Mouse (Mus musculus) kidney, embryonic 15.5 days (tissue): ENCODE results near the gene Stard10. TPM values are rescaled to one million over a fixed set of nuclear protein-coding genes. Genes with fewer than 3 reads are reported as not detected.

Experiments used
- ATAC-seq: fragments of 200-750 bp; cut with Nextera tagmentation; replicated peaks from 2 replicates; pipeline ENCODE4 v1.8.0; 2017; ENCODE audit warnings: moderate TSS enrichment; ENCODE audit not compliant: low FRiP score
- H3K27ac ChIP-seq: fragments of 300-500 bp; sonication (generic); 2 replicates; pipeline ENCODE4 v1.5.1; 2015; ENCODE audit warnings: mild to moderate bottlenecking, inconsistent platforms
- H3K27me3 ChIP-seq: fragments of 300-500 bp; sonication (generic); 2 replicates; pipeline ENCODE4 v1.6.1; 2015; ENCODE audit warnings: inconsistent platforms
- H3K36me3 ChIP-seq: fragments of 300-500 bp; sonication (generic); 2 replicates; pipeline ENCODE4 v1.6.1; 2015; ENCODE audit warnings: inconsistent platforms
- H3K4me1 ChIP-seq: fragments of 300-500 bp; sonication (generic); 2 replicates; pipeline ENCODE4 v1.6.1; 2015; ENCODE audit warnings: inconsistent platforms
- H3K4me2 ChIP-seq: fragments of 300-500 bp; sonication (generic); 2 replicates; pipeline ENCODE4 v1.6.1; 2015; ENCODE audit warnings: moderate library complexity, mild to moderate bottlenecking, inconsistent platforms
- H3K4me3 ChIP-seq: fragments of 300-500 bp; sonication (generic); replicated peaks from 2 replicates; pipeline ENCODE4 v1.5.1; 2015; ENCODE audit warnings: mild to moderate bottlenecking, inconsistent platforms
- H3K9ac ChIP-seq: fragments of 300-500 bp; sonication (generic); 2 replicates; pipeline ENCODE4 v1.6.1; 2015; ENCODE audit warnings: mild to moderate bottlenecking, inconsistent platforms
- H3K9me3 ChIP-seq: fragments of 300-500 bp; sonication (generic); replicated peaks from 2 replicates; pipeline ENCODE4 v1.6.1; 2016; ENCODE audit warnings: inconsistent platforms
- WGBS: fragments of 180-500 bp; shearing (Covaris S2); methylation state at CpG from one replicate; pipeline ENCODE4 v1.1.7; 2015; ENCODE audit warnings: mixed read lengths; 5-methylcytosine and 5-hydroxymethylcytosine counted together
- polyA plus RNA-seq: library from polyadenylated mRNA; unstranded; fragments of >200 nt; fragmentation: Nextera tagmentation; extraction: Ambion mirVana; gene quantifications from 2 replicates; pipeline ENCODE4 v1.2.1, GENCODE M21; 2015

Stard10 gene
- polyA plus RNA-seq, 1 experiment from 2014 or later: 58.5 TPM

- Histone ChIP-seq H3K27me3 (no peaks in the 10 kb centered on the region), H3K4me1 (peaks cover 53% of the 10 kb centered on the region), H3K36me3 (peaks cover 45% of the 10 kb centered on the region), H3K4me2 (peak overlapping the region; percentile 57), H3K9me3 (no peaks in the 10 kb centered on the region), H3K4me3 (peak overlapping the region; percentile 48), H3K9ac (peak overlapping the region; percentile 43), H3K27ac (peak overlapping the region; percentile 97)
- peak; percentile 90 for ATAC-seq
- 26% methylated on average over 8 of the region's 8 CpGs for WGBS
Measured at GRCm38 (mm10) chr7:101393694-101394504, 77.0 kb downstream of the Stard10 start.

- Histone ChIP-seq H3K4me3 (peak overlapping the region; percentile 48), H3K27ac (peak overlapping the region; percentile 97), H3K4me1 (peaks cover 53% of the 10 kb centered on the region), H3K9me3 (no peaks in the 10 kb centered on the region), H3K4me2 (peak overlapping the region; percentile 57), H3K9ac (peak overlapping the region; percentile 43), H3K36me3 (peaks cover 45% of the 10 kb centered on the region), H3K27me3 (no peaks in the 10 kb centered on the region)
- 51% methylated on average over 3 of the region's 3 CpGs for WGBS
- peak; percentile 9 for ATAC-seq
Measured at GRCm38 (mm10) chr7:101394569-101394968, 77.7 kb downstream of the Stard10 start.

- Histone ChIP-seq H3K4me3 (peak overlapping the region; percentile 48), H3K27ac (peak overlapping the region; percentile 97), H3K9ac (peak overlapping the region; percentile 43; the same call in 1 of the 2 replicates), H3K27me3 (no peaks in the 10 kb centered on the region), H3K9me3 (no peaks in the 10 kb centered on the region), H3K4me1 (peaks cover 53% of the 10 kb centered on the region), H3K4me2 (peak overlapping the region; percentile 57), H3K36me3 (peaks cover 44% of the 10 kb centered on the region)
- ATAC-seq: peak; percentile 19
- 49% methylated on average over 2 of the region's 2 CpGs for WGBS
Measured at GRCm38 (mm10) chr7:101395471-101395870, 78.6 kb downstream of the Stard10 start.

Other genes with a start within 250 kb of the Stard10 start
- 25.7 and 27.1 TPM in 2 replicates for gene Fchsd2, start 224.2 kb upstream of the Stard10 start, polyA plus RNA-seq
- 17.4 and 18.5 TPM in 2 replicates for gene Atg16l2, start 14.8 kb upstream of the Stard10 start, polyA plus RNA-seq
- 78.9 and 97.1 TPM in 2 replicates for gene Arap1, start 31.0 kb downstream of the Stard10 start, polyA plus RNA-seq
- 0.14 and 0.21 TPM in 2 replicates for gene Gm45837, start 93.8 kb downstream of the Stard10 start, polyA plus RNA-seq
- gene Pde2a, start 104.6 kb downstream of the Stard10 start, polyA plus RNA-seq: 37.3 and 39.5 TPM in 2 replicates